Mouse (Mus musculus): ENCODE data around the gene Abcd3.
"Not testable (repeated sequence)": the region's sequence is repeated elsewhere in the genome, so short reads cannot be mapped to it uniquely, and the experiment has no call there.

Abcd3 gene

DNA sequence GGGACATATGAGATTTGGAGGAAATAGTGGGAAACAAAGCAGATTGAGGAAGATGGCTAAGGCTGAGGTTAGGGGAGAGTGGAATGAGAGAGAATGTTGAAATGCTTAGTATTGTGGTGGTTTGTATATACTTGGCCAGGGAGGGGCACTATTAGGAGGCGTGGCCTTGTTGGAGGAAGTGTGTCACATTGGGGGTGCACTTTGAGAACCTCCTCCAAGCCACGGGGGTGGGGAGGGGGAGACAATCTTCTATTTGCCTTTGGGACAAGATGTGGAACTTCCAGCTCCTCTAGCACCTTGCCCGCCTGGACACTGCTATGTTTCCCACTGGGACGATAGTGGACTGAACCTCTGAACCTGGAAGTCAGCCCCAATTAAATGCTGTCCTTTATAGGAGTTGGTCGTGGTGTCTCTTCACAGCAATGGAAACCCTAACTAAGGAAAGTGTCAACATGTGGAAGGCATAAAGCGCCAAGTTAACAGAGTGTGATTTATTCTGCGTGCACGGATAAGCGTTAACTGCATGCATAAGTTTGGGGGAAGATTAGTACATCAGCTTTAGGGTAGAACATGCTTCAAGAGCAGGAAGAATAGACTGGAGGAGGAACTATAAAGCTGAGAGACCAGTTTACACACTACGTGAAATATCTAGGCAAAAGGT is 3.8 kb upstream of the Abcd3 start:
- DNase-seq (ENCODE audit: low spot score in 2 of 2) = no peak

DNA sequence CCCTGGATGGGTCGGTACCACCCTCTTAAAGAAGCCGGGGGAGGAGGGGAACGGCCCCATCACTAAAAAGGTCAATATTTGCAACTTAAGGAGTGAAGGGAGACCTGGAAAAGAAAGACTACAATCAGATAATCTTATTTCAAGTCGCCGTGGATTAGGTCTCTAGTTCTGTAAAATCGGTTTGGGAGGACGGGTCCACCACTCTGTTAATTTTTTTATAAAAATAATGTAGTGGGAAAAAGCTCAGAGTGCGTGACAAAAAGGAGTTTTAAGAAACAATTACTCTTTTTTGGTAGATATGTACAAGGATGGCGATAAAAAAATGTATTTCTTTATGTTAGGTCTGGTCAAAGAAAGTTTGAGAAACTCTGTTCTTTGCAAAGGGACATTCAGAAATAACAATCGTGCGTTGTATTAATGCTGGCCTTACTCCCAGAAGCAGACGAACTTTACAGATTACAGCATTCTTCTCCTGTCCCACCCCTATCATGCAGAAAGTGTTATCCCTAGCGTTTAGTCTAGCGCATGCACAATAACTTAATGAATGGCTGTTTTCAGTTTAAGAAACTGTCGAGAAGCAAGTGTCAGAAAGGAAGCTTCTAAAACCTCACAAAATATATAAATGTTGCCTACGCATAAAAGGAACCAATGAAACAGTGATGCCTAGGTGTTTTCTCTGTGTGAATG is 590 bp upstream of the Abcd3 start:
- DNase-seq (ENCODE audit: low spot score in 2 of 2) = no peak

DNA sequence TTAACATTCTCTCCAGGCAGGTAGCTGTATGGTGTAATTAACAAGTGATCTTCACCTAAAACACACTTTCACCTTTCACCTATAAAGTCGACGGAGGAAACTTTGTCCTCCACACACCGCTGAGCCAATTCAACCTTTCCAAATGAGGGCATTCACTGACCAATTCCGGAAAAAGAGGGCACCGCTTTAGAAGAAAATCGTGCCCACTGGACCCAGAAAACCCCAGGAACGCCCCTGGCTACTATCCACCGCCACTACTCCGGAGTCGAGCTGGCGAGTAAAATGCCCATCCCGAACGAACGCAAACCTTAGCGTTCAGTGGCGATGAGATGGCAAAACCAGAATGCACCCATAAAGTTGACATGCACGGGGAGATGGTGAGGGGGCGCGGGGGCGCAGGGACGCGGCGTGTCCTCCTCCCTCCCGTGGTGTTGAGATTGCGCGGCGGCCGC is 663 bp downstream of the Abcd3 start:
- DNase-seq (ENCODE audit: low spot score in 2 of 2) = no peak

DNA sequence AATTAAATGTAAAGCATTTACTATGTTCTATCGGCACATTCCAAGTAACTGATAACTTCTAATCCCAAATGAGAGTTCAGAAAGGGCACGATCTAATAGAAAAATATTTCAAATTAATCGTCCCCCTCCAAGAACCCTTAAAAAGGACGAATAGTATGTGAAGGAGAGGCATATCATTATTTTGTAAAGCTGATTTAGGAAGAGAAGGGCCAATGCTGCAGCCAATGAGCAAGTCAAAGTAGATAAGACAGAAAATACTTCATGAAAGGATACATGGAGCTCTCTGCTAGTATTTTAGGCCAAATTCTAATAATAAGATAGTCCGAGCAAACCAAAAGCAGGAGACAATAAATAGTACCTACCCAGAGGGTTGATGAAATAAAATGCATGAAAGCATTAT is 1.3 kb downstream of the Abcd3 start:
- no peak for DNase-seq (ENCODE audit: low spot score in 2 of 2)

DNA sequence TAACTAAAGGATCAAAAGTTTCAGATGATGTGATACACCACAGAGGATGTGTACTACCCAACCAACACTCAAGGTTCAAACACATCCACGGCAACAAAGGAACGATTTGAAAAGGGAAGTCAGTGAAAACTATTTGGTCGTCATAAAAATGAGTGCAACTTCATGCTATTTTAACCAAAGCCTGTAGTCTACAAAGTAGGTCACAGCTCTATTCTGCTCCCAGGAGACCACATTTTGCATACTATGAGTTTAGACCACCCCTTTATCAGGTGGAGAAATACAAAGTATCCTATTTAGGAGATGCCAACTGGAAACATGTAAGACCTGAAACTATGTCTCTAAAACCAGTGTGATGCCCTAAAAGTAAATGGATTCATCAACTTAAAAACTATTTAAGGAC is 6.9 kb downstream of the Abcd3 start:
- DNase-seq (ENCODE audit: low spot score in 2 of 2) = no peak

DNA sequence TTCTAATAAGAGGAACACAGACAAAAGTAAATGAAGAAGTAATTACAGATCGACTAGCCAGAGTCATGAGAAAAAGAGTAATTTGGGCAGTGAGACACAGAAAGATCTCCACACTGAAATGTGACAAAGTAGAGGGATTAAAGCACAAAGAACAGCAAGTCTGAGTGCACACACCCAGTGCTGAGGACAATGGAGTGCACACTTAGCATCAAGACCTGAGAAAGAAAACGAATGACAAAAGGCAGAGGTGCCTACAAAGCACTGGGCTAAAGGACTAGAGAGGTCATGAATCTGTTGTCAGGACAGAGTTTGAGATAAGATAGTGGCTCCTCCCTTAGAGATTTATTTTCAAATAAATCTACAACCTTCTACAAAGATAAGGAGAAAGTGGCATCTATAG is 20.9 kb downstream of the Abcd3 start:
- no peak for DNase-seq (ENCODE audit: low spot score in 2 of 2)

DNA sequence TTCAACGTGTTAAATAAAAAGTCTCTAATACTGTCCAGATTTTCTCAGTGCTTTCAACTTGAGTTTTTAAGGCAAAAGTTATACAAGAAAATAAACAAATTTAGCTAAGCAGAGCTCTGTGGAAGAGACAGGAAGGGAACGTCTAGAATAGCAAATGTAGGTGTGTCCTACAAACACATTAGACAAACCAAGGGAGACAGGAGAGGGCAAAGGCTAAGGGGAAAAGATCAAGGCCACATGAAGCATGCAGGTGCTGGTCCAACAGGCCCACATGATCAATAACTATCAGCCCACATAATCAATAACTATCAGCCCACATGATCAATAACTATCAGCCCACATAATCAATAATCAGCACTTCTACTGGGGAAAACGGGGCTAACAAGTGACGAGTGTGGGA is 22.9 kb downstream of the Abcd3 start:
- no peak for DNase-seq (ENCODE audit: low spot score in 2 of 2)

DNA sequence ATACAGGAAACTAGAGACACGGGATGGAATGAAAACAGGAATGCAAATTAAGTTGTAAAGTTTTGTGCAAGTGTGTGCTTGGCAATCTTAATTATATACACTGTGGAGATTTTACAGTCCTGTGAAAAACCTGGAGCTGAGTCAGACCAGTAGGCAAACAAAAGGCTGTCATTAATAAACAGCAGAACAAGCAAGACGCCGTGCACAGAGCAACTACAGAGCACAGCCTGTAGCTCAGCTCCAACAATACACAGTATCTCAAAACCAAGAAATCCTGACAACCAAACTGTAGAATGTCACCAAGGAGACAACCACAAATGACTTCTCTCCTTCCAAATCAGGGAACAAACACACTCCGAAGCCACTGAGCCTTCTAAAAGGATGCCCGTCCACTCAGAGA is 24.7 kb downstream of the Abcd3 start:
- DNase-seq (ENCODE audit: low spot score in 2 of 2) = no peak

DNA sequence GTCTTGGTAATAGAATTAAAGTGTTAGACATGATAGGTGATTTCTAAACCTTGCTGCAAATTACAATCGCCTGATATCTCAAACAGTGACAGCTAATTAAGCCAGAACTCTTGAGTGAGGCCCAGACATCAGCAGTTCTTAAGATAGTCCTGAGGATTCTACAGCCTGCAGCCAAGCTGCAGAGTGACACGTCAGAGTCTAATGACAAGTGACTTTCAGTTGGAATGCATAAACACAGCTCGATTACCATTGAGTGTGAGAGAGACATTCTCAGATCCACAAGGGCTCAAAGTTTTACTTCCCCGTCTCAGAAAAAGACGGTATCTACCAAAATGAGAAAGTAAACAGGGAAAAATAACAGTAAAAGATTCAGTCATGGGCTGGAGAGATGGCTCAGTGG is 25.3 kb downstream of the Abcd3 start:
- no peak for DNase-seq (ENCODE audit: low spot score in 2 of 2)

DNA sequence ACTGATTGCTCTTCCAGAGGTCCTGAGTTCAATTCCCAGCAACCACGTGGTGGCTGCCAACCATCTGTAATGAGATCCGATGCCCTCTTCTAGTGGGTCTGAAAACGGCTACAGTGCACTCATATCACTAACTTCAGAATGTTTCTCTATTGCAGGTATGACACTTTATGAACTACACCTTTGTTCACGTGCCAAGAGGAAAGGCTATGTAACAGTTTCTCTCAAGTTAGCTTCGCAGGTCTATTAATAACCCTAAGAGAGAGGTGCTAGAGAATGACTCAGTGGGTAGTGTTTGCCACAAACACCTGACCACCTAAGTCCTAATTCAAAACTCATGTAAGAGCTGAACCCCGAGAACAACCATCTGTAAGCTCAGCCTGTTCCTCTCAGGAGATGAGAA is 32.1 kb downstream of the Abcd3 start:
- DNase-seq (ENCODE audit: low spot score in 2 of 2) = no peak

DNA sequence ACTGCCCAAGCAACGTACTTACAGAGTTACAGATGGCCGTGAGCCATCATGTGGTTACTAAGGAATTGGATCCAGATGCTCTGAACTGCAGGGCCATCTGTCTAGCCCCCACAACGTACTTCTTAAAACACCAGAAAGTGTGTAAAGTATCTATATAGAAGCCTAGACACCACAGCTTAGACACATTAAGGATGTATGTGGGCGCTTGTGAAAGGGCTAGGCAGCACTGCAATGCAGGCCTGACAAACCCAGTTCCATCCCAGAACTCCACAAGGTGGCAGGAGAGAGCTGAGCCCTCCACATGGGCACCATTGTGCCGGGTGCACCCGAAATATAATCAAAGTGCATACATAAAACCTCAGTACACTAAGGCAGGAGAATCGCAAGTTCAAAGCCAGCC is 37.2 kb downstream of the Abcd3 start:
- DNase-seq (ENCODE audit: low spot score in 2 of 2) = peak in 1 of 2 experiments; percentile 63

DNA sequence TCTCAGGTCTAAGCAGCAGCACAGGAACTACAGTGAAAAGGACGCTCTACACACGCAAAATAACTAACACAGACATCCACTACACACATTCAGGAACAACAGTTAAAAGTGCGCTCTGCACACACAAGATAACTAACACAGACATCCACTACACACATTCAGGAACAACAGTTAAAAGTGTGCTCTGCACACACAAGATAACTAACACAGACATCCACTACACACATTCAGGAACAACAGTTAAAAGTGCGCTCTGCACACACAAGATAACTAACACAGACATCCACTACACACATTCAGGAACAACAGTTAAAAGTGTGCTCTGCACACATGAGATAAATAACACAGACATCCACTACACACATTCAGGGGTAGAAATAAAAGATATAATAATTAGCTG is 41.8 kb downstream of the Abcd3 start:
- not testable (repeated sequence) for DNase-seq (ENCODE audit: low spot score in 2 of 2)

DNA sequence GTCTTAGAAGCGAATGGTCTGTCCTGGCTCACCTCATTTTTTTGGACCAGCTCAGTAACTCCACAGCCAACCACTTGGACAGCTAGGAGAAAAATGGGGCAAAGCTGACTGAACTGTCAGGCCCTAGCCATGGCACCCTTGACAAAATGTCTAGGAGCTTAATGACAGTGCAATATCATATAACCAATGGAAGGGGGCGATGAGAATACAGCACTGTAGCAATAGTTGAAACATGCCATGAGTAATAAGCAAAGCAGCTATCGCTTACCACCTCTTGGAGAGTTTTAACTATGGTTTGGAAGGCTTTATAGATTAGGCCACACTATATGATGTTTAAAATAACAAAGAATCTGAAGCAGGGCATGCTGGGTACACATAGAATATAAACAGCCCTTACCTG is 46.3 kb downstream of the Abcd3 start:
- DNase-seq (ENCODE audit: low spot score in 2 of 2) = no peak

DNA sequence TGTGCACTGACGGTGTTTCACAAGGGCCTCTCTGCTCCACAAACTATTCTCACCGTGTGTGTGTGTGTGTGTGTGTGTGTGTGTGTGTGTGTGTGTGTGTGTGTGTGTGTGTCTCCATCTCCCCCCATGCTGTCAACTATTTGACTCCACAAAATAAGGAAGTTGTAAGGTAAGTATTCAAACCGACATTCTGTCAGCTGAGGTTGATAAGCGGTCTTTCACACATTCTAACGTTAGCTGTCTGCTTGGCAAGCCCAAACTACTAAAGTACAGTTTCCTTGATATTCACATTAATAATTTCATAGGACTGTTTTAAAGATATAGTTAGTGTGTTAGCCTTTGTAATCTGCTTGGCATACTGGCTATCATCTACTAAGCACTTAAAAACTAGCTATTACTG is 48.3 kb downstream of the Abcd3 start:
- DNase-seq (ENCODE audit: low spot score in 2 of 2) = no peak

DNA sequence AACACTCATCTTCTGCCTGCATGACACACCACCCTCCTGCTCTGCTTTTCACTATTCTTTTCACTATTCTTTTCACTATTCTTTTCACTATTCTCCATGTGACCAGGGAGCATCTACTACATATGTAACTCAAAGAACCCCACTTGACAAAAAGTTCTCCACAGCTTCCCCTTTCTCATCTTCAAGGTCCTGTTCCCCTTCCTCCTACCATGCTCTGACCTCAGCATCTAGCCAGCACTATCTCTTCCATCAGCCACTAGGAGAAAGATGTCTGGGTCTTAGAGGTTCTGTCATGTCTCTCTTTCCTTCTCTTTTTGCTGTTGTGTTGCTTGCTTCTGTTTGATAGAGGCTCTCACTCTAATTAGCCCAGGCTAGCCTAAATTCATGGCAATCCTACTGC is 49.1 kb downstream of the Abcd3 start:
- no peak for DNase-seq (ENCODE audit: low spot score in 2 of 2)

DNA sequence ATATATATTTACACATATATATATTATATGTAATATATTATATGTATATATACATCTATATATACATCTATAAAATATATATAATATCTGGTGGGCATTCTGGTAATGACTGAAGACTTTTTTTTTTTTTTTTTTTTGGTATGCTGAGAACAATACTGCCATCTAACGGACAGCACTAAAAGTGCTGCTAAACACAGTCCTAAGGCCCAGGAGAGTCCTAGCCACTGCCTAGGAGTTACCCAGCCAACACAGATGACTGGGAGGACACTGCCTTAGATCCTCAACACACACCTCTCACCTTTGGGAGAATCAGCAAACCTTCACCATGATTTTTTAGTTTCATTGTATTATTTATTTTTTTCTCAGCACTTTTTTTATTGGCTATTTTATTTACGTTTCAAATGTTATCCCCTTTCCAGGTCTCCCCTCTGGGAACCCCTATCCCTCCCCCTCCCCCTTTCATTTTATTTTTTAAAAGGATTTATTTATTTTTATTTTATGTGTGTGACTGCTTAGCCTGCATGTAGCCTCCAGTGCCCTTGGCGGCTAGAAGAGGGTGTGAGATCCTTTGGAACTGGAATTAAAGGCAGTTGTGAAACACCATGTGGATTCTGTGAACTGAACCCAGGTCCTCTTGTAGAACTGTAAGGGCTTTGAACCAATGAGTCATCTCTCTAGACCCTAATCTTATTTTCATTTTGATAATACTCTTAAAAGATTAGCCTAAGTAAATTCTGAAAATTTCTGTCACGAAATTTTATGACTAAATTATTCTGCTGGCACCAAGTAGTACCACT is 52.8 kb downstream of the Abcd3 start:
- no peak for DNase-seq (ENCODE audit: low spot score in 2 of 2)

DNA sequence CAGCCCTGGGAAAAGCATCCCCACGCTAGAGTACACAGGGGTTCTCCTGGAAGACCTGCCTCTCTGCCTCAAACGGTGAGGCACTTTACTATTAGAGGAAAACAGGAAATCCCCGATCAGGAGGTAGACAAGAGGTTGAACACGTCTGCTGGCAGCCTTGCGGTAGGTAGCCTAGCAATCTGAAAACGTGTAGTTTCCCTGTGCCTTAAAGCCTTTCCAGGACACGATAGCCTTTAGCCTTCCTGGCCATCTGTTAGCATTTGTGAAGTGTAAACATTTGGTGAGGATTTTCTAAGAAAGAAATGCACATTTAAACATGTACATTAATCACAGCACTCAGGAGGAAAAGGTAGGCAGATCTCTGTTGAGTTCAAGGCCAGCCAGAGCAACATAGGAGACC is 56.7 kb downstream of the Abcd3 start:
- no peak for DNase-seq (ENCODE audit: low spot score in 2 of 2)

DNA sequence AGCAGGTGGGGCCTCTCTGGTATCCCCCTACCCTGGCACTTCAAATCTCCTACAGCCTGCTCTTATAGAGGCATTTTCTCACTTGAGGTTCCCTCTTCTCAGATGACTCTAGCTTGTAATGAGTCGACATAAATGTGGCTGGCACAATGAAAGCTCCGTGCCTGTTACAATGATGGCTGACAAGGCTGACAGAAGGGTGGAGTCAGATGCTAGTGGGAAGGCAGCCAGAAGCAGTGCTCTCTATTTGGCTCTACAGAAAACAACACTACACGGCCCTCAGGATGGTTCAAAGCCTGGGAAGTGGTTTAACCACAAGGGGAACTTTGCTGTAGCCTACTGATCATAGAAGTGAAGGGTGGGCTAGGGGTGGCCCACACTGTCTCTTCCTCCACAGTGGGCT is 60.0 kb downstream of the Abcd3 start:
- no peak for DNase-seq (ENCODE audit: low spot score in 2 of 2)

DNA sequence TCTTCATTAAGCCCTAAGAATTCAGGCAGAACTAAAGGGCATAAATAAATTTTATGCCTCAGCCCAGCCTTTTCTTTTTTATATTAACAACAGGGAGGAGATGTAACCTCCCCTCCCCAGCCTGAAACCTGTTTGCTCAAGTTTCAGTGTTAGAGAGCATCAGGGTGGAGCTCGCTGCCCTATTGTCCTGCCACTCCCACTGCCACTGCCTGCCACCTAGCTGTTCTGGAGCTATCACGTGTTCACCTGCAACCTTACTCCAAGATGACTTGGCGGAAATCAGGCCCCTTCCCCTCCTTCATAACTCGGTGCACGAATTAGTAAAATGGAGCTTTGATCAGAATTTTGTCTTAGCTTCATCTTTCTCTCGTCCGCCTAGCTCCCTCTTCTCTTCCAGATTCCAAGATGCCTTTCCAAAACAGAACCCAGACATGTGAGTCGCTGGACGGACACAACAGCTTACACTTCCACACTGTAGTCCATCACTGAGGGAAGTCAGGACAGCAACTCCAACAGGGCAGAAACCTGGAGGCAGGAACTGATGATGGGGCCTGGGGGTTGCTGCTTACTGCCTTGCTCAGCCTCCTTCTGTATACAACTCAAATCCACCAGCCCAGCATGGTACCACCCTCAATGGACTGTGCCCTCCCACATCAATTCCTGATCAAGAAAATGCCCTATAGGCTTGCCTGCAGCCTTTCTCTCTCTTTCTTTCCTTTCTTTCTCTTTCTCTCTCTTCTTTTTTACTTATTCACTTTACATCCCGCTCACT is 60.6 kb downstream of the Abcd3 start:
- DNase-seq (ENCODE audit: low spot score in 2 of 2) = not testable (repeated sequence)

DNA sequence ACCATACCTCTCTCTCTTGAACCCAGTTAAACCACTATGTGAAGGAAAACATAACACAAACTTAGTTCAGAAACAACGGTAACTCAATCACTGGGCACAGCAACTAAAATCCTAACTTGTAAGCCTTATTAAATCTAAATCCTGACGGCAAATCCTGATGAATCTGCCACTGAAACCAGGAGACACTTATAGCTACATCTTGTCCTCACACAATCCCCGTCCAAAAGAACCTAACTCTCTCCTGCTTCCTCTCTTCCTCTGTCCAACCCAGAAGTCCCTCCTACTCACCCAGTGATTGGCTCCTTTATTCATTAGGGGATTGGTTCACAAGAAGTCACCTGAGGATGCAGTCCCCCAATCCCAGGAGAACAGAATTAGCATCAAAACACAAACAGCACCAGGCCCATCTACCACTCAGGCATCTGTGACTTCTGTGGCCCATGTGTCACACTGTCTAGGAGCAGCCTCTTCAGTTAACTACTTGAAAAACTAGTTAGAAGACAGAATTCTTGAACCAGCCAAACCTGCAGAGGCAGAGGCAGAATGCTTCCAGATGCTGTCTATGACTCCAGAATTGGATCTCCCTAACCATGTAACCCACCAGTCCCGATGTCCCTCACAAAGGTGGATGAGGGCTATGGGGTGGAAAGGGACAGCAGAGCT is 73.8 kb downstream of the Abcd3 start:
- DNase-seq (ENCODE audit: low spot score in 2 of 2) = not testable (repeated sequence)

DNA sequence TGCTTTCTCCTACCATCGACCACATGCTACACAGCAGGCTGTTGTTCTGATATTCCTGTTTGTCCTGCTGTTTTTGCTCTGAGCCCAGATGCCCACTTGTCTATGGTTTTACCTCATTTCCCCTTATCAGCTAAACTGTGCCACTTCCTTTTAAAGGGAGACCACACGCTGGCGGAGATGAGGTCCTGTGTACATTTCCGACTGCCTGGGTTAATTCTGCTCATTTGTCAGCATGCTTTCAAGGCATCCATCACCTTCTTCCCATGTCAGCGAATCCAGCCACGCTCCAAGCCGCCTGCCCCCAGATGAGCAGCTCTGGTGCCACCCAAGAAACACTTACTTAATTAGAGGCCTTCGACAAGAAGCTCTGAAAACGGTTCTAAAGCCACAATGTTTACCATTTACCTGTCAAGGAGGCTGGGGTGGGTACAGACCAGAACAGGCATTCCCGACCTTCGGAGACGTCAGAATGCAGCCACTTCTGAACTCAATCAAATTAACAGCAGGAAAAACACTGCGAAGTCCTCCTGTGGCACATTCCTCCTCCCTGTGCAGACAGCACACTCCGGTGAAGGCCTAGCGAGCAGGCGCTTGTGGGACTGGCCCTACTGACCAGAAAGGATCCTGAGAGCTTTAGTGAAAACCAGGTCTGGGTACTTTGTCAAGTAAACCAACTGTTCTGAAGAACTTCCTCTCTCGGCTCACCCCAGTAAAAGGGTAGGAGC is 75.5 kb downstream of the Abcd3 start:
- DNase-seq (ENCODE audit: low spot score in 2 of 2) = no peak
